Mouse (Mus musculus): Measurements from ENCODE around the gene Prpf31.
"Not testable (repeated sequence)": the region's sequence is repeated elsewhere in the genome, so short reads cannot be mapped to it uniquely, and the experiment has no call there.

The Prpf31 gene

DNA sequence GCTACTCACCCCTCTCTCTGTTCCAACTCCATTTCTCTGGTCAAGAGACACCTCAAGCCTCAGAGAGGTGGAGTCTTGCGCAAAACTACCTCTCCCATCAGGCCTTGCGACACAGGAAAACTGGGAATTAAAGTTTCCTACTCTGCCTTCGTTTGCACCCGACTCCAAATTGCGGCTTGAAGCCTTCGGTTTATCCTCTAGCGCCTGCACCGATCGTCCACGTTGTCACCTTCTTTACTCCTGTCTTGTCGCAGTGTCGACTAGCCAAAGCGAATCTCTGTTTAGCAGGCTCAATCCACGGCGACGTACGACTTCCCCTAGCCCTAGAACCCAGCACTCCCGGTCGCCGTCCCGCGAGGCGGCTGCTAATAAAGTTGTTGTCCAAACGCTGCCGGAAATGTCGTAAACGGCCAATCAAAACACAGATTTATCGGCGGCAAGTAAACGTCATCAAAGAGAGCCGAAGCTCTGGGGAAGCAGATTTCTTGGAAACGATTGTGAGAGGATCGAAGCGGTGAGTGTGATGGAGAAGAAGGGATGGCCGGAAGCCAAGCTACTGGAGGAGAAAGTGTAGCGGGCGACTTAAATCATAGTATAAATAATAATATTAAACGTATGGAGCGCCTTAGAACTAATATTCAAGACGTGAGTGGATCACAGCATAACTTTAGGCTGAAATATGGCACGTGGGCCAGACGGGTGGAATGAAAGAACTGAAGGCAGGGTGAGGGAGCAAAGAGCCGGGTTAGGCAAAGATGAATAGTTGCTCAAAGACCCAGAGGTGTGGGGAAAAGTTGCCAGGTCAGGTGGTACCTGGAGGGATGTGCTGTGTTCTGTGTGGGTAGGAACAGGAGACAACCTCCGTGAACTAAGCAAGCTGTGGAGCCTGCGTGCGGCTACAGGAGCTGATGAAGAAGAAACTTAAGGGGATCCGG is at the start of gene Prpf31, which contains the start of gene Tfpt:
Gene Prpf31, plus strand, starts transcription at position 443 of the 935 bp plus-strand sequence.
Gene Tfpt, minus strand, starts transcription at position 387 of the 935 bp plus-strand sequence.
- peak; percentile 89 for DNase-seq

DNA sequence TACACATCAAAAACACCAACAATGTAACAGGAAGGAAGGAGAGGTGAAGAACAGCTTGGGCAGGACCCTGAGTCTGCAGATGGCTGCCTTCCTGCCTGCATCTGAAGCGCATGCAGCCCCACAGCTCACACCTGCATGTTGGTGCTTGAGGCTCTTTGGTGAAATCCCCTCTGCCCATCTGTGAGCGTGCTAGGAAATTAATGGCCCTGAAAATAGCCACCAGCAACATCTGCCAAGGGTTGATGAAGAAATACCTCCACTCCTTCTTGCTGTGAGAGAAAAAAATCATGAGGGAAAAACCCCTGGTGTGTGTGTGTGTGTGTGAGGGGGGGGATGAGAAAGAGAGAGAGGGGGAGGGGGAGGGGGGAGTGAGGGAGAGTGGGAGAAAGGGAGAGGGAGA is 49.8 kb upstream of the Prpf31 start:
- DNase-seq = no peak

DNA sequence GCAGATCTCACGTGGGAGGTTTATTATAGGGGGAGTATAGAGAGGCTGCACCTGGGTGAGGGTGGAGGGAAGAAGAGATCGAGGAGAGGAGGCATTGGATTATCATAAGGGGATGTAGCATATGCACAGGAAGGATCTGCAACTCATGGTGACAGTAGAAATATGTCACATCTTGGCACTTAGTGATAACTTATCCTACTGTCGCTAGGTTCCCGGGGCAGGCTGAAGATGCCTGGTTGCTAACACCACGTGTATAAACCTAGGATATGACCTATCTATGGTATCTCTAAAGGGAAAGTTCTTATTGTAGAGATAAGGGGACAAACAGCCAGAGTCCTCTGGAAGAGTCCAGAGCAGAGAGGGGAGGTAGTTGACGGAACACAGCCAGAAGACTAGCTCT is 44.0 kb upstream of the Prpf31 start:
- DNase-seq = no peak

DNA sequence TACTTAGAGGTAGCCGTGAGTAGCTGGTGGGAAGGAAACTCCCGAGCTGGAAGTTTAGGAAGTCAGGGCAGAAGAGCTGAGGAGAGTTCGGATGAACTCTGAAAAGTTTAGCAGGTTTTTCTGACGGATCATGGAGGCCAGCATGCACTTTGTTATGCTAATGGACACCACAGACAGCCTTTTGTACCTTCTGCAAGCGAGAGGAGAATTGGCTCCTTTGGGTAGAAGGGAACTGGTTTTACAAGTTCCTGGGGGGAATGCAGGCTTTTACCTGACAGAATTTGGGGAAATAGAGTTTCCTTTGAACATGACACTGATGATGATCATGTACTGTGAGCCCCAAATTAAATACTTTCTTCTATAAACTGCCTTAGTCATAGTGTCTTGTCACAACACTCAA is 43.5 kb upstream of the Prpf31 start:
- no peak for DNase-seq

DNA sequence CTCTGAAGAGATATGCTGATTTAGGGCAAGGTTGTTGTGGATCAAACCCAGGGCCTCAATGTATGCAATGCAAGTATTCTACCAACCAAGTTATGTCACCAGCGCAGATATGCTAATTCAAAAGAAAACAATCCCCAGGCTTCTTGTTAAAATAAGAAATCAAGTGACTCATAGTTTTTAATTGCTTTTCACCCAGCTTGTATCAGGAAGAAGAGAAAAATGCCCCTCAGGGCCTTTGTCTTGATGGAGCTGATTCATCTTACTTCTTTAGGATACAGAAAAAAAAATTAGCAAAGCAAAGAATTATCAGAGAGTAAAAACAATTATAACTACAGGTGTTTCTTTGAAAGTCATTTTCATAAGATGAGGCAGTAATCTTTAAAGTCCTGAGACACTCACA is 42.5 kb upstream of the Prpf31 start:
- DNase-seq = no peak

DNA sequence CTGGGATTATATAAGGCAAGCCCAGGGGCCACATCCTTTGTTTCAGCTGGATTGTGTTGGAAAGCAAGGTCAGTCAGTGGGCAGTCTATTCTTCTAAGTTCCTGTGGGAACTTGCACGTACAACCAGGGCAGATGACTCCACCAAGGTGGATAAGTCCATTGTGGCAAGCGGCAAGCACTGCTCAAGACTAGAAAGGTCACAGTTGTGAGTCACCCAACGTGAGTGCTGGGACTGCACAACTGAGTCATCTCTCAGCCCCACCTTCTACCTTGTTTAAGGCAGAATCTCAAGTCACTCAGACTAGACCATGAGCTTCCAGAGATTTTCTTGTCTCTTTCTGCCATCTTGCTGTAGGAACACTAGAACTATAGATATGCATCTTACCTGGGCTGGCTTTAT is 39.2 kb upstream of the Prpf31 start:
- no peak for DNase-seq

DNA sequence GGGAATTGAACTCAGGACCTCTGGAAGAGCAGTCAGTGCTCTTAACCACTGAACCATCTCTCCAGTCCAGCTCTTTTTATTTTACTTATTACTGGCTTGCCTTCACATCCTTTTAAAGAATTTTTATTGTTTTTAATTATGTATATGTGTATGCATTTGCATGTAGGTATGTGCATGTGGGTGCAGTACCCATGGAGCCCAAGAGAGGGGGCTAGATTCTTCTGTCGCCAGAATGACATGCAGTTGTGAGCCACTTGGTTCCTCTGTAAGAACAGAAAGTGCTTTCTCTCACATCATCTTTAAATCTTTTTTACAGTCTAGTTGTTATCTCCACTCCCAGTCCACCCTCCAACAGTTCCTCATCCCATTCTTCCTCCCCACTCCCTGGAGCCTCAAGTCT is 38.3 kb upstream of the Prpf31 start:
- no peak for DNase-seq

DNA sequence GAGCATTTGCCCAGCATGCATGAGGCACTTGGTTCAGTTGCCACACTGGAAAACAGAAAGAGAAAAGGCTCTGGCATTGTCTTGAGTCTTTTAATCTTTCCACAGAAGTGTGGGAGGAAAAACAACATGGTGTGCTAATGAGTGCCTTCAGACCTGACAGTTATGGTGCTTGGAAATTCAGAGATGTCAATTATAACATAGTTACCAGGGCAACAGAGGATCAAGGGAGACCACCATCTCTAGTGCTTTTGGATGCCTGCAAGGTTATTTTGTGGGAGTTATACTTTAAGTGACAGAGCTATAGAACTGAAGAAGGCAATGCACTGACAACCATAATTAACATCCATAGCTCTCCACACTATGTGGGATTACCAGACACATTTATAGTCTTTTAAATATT is 35.9 kb upstream of the Prpf31 start:
- DNase-seq = no peak

DNA sequence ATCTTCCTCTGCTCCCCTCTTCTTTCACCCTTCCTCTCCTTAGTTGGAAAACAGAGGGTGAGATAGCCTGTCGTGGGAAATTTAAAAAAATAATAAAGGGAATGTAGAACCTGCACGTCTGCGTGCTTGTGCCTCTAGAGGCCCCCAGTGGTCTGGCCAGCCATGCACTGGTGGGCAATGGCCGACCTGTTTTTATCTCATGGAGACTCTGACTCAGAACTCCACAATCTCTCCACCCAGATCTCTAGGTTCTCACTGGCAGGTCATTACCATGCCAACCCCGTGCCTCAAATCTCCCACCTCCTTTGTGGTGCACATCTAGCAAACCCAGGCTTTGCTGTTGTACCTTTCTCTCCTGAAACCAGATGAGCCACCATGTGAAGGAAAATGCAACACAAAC is 35.1 kb upstream of the Prpf31 start:
- DNase-seq = no peak

DNA sequence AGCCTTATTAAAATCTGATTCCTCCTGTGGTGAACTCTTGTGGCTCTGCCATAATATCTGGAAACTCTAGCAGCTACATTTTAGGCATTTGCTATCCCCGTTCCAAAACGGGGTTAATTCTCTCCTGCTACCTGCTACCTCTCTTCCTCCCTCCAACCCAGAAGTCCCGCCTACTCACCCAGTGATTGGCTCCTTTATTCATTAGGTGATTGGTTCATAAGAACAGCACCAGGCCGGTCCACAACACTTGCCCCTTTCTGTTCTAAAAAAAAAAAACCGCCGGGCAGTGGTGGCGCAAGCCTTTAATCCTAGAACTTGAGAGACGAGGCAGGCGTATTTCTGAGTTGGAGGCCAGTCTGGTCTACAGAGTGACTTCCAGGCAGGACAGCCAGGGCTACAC is 34.6 kb upstream of the Prpf31 start:
- DNase-seq = no peak

DNA sequence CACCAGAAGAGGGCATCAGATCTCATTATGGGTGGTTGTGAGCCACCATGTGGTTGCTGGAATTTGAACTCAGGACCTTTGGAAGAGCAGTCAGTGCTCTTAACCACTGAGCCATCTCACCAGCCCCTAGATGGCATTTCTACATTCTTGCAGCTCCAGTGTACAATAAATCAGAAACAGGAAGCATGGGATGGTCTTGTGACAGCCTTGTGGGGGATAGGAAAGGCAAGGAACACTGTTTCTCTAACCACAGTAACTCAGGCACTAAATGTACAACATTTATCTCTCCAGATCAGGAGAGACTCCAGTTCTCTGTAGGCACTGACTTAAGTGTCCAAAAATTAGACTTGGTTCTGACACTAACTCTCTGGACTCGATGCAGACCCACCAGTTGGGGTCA is 32.0 kb upstream of the Prpf31 start:
- not testable (repeated sequence) for DNase-seq

DNA sequence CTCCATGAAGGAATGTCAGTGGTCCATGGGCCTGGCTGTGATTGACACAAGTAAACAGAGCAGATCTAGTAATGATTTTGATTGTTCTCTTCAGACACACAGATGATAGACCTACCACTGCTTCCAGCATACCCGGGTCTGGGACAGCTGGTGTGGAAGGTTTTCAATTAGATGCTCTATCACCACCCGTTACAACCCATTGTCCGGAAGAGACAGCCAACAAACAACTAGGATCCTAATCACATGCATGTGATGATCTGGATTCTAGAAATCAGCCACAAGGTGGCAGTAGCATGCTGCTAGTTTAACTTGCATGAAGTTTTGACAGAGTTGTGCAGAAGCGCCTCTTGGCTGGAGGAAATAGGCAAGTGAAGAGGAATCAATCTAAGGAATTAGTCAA is 28.7 kb upstream of the Prpf31 start:
- DNase-seq = no peak

DNA sequence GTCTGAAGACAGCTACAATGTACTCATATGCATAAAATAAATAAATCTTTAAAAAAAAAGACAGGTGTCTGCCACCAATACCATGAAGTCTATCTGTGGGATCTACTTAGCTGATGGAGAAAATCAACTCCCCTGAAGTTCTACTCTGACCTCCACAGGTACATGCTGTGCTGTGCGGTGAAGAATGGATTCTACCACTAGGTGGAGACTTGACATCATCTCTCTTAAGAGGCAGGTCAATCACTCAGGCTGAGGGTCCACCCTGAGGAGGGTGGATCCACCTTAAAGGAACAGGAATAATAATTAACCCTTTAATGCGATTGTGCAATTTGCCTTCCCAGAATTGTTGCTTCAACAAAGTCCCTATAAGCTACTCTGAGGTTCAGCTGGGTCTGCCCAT is 23.0 kb upstream of the Prpf31 start:
- no peak for DNase-seq

DNA sequence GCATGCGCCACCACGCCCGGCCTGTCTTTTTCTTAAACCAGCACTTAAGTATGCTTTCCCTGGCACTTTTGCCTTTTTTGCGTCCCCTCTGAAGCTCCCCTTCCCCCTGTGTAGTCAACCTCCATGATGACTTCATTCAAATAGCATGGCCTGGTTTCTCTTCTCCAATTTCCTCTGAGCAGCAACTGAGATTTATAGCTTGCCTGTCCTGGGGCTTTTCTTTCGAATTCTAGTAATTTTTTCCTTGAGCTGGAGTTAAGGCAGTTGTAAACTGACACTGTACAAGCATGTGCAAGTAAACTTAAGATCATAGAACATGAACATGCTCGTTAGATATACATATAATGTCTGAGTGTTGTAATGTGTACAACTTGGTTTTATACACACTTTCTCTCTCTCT is 22.4 kb upstream of the Prpf31 start:
- DNase-seq = no peak

DNA sequence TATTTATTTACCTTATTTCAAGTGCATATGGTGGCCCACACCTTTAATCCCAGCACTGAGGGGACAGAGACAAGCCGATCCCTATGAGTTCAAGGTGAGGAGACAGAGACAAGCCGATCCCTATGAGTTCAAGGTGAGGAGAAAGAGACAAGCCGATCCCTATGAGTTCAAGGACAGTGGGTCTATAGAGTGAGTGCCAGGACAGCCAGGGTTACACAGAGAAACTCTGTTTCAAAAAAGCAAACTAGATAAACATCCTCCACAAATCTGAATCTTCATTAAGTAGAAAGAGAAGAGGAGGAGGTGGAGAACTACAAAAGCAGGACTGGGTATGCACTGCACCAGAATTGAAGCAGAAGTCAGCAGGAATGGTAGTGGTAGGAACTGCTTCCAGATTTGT is 21.1 kb upstream of the Prpf31 start:
- DNase-seq = no peak

DNA sequence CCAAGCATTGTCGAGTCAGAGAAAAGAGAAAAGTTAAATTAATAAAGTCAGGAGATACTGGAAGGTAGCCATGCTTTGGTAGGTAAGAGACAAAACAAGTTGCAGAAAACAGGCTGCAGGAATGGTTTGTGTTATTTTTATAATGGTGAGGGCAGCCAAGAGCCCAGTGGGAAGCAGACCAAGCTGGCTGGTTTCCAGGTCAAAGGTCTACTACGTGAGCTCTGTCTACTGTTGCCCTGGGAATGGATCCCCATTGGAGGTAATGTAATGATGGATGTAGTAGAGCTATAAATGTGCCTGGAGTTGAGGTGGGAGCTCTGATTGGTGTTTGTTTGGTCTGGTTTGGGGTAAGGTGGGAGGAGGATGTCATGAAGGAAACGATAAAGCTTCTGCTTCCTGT is 20.7 kb upstream of the Prpf31 start:
- DNase-seq = no peak

DNA sequence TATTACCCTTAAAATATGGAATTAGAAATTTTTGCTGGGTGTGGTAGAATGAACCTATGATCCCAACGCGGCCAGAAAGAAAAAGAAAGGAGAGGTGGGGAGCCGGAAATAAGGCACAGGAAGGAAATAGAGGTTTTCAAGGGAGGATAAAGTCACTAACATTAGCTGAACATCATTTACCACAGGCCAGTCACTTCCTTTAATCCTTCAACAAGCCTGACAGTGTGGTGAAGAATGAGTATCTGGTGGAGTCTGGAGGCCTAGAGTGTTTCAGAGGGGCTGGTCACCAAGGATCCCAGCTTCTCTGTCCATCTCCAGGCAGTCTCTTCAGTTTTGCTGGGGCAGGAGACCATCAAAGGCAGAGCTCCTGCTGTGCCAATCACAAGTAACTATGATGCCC is 19.3 kb upstream of the Prpf31 start:
- no peak for DNase-seq

DNA sequence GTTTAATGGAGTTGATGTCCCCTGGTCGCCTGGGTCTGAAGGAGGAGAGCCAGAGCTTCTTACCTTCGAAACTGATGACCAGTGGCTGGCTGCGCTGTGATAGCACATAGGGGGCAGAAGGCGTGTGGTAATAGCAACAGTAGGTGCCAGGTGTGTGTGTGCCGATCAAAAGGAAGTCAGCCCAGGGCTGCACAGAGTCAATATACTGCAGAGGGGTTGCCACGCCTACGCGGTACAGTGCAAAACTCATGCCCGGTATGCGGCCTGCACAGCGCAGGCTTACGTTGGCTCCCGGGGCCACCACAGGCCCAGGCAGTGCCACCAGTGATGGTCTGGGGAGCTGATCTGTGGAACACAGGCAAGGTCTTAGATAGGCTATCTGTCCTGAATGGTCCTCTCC is 18.8 kb upstream of the Prpf31 start:
- DNase-seq = no peak

DNA sequence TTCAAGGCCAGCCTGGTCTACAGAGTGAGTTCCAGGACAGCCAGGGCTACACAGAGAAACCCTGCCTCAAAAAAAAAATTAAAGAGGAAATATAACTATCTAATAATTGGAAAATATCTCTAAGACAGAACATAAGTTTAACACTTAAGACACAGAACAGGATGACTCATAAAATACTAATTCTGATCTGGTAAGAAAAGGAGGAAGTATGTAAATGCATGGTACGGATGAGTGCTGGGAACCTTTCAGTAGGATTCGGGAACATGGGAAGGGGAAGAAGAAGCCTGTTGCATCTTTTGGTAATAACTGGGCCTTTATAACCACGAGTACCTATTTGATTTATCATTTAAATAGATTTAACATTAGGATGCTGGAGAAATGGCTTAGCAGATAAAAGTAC is 15.8 kb upstream of the Prpf31 start:
- DNase-seq = no peak

DNA sequence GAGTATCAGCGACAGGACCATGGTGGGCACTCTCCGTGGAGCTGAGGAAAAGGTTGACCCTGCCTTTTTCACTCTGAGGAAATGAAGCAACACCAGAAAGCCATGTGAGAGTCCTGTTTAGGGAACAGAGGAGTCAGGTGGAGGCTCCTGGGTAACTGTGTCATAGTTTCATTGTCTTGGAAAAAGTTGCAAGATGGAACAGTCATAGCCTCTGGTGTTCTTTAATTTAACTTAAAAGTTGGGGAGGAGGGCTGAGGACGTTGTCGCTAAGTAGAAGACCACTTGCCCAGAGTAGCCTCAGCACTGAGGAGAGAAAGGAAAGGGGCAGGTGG is 13.8 kb upstream of the Prpf31 start, which contains the start of gene Oscar:
Gene Oscar, minus strand, starts transcription at position 101 of the 332 bp plus-strand sequence.
- no peak for DNase-seq

DNA sequence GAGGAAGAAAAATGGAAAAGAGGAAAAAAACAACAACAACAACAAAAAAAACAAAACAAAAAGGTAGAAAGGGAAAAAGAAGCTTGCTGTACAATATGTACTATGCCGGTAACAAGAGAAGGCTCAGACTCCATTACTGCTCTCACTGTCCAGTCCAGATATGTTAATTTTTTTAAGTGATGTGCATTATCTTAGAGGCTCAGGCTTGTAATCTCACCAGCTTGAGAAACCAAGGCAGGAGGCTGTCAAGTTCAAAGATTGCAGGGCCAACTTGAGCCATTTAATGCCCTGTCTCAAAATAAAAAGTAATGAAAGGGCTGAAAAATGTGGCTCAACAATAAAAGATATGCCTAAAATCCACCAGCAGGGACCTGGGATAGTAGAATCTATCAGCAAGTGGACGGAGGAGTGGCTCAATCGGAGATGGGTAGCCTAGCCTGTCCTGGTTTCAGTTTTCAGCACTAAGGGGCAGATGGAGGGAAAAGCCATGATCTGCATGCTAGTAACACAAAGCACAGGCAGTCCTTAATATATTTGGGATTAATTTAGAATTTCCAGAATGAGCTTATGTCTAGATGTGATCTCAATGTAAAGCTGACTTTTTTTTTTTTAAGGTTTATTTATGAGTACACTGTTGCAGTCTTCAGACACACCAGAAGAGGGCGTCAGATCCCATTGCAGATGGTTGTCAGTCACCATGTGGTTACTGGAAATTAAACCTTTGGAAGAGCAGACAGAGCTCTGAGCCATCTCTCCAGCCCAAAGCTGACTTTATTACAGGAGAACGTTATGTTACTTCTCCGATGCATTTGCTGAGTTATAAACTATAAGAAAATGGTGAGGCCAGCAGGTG is 13.2 kb upstream of the Prpf31 start:
- no peak for DNase-seq

DNA sequence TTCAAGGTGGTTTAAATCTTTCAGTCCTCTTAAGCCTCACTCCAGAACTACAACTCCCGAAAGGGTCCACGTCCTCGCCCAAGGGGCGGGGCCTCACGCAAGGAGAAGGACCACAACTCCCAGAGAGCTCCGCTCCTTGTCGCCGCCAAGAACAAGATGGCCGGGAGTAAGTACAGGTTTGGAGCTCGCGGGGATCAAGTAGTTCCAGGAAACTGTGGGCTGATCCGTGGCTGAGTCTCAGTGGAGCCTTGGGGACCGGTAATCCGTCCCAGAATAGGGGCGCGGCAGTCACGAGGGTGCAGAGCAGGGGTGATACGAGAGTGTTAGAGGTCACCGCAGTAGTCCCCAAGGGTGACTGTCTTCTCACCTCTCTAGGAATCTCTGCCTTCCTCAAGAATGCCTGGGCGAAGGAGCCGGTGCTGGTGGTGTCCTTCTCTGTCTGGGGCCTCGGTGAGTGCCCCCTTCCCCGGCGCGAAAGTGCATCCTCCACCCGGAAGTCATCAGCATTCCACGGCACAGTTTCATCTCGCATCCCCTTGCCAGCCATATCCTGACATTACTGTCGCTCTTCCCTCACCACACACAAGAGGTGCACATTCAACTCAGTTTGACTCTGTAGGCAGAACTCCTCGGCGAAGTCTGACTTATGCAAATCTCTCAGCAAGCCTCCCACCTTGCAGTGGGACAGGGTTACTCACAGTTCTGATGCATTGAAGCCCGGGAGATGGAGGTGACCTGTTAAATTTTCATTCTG is 12.4 kb upstream of the Prpf31 start, which contains the start of gene Ndufa3:
Gene Ndufa3, plus strand, starts transcription at position 132 of the 754 bp plus-strand sequence.
- peak; percentile 85 for DNase-seq

DNA sequence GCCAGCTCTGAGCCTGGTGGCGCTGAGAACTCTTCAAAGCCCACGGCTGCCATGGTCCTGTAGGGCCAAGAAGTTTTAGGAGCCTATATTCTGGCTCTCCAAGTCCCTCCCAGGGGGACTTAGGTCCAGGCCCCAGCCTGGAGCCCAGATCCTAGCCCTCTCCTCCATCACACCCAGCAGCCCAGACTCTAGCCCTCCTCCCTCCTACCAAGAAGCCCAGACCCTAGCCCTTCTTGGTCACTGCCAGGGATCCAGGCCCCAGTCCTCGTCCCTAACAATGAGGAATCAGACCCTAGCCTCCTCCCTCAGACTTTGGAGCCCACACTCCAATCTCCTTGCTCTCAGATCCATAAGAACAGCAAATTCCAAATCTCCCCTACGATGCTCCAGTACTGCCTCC is 755 bp upstream of the Prpf31 start:
- DNase-seq = no peak
